Mouse (Mus musculus): Measurements from ENCODE around the gene Tmem233. TPM values are rescaled to one million over a fixed set of nuclear protein-coding genes. Genes with fewer than 3 reads are reported as not detected.
A peak's percentile ranks its signal among the peaks of the same experiment; 100 is the strongest.

Tmem233 gene
- total RNA-seq, 2 experiments from 2014 or later = not detected

GRCm38 (mm10) chr5:116006324-116007099 is 76.5 kb downstream of the Tmem233 start:
- no peak for DNase-seq (ENCODE audit: low spot score in 2 of 2)

DNA sequence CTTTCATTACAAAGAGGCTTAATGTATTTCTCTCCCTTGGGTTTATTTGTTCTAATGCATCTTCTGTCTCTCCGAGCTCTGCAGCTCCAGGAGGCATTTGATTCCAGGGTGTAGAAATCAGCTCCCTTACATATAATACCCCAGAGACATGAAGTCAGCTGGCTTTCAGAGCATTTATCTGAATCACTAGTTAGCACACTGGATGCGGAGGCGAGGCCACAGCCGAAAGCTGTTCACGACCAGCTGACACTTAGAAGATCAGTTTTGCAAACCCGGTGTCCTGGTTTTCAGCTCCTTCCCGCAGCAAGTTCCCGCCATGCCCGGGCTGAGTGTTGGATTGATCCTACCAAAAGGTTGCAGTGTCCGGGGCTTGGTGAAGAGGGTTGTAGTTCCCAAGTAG is 78.8 kb downstream of the Tmem233 start:
- peak in 1 of 2 experiments; percentile 43 for DNase-seq (ENCODE audit: low spot score in 2 of 2)

DNA sequence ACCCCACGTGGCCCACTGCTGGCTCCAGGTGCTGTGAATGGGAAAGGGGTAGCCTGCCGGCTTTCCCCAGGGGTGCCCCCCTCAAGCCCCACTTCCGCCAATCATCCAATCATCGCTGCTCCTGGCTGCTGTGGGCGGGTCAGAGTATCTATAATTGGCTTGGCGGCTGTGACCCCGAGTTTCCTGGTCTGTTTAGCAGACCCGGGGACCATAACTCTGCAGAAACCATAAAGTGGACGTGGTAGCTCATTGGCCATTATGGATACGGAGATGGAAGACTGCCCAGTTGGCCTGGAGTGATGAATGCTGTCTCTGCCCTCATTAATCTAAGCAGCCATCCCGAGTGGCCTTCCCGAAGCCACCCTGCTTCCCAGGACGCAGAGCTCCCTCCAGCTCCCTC is 79.2 kb downstream of the Tmem233 start:
- no peak for DNase-seq (ENCODE audit: low spot score in 2 of 2)

GRCm38 (mm10) chr5:116003154-116003553 is 79.9 kb downstream of the Tmem233 start:
- no peak for DNase-seq (ENCODE audit: low spot score in 2 of 2)

- no peak for DNase-seq (ENCODE audit: low spot score in 2 of 2)
Observed at GRCm38 (mm10) chr5:115997376-115997775, 85.7 kb downstream of the Tmem233 start.

GRCm38 (mm10) chr5:115994101-115994500 is 88.9 kb downstream of the Tmem233 start:
- no peak for DNase-seq (ENCODE audit: low spot score in 2 of 2)

DNA sequence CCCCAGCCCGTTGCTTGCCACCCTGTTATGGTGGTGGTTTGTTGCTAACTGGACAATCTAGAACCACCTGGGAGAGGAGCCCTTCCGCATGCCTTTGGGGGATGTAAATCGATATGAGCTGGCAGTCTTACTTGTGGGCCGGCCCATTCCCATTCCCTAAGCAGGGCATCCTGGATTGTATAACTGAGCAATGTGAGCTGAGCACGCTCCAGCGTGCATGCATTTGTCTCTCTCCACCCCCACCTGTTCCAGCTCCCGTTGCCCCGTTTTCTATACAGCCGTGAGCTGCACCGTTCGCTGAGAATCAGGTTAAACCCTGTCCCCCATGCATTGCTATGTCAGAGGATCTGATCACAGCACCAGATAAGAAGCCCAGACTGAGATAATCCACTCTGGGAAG is 91.3 kb downstream of the Tmem233 start:
- DNase-seq (ENCODE audit: low spot score in 2 of 2) = no peak

Other genes starting within 250 kb of the Tmem233 start
- gene Cit, start 238.0 kb downstream of the Tmem233 start, total RNA-seq (2021) = 10 to 100 TPM; 44.1 to 78.4 TPM
- 10 to 100 TPM; 20.3 to 23.5 TPM for gene Prkab1, start 58.7 kb downstream of the Tmem233 start, total RNA-seq (2021)
- gene Ccdc60, start 205.7 kb upstream of the Tmem233 start, total RNA-seq (2021) = under 1 TPM; 0.29 to 0.60 TPM